Mouse (Mus musculus) E14TG2a.4 (cell line): ENCODE data around the gene Pex5.

ENCODE experiments used
- CTCF ChIP-seq: conservative IDR thresholded peaks from 2 replicates; pipeline ENCODE4 v1.5.1; 2014; ENCODE audit warnings: low read length
- NANOG ChIP-seq: IDR thresholded peaks from 2 replicates; pipeline ENCODE4 v1.6.1; 2014; ENCODE audit warnings: borderline replicate concordance, low read length, mixed read lengths
- POU5F1 ChIP-seq: IDR thresholded peaks from 2 replicates; pipeline ENCODE4 v1.6.1; 2014; ENCODE audit warnings: low read length, borderline replicate concordance

DNA sequence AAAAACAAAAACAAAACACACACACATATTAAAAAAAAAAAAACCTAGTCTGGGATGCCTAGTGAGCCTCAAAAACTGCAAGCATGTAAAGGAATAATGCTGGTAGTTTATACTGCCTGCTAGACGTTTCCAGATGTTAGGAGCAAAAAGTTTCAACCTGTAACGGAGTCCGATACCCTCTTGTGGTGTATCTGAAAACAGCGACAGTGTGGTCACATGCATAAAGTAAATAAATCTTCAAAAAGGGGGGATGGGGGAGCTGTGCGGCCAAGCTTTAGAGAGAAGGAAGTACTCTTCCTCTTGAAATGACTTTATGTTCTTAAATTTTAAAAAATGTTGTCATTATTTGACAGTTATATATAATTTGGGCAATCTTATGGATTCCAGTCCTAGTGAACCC is 34.7 kb downstream of the Pex5 start:
- TF ChIP-seq CTCF (peak; percentile 14; the same call in 1 of the 2 replicates), POU5F1 (no peak), NANOG (no peak)
